Mouse (Mus musculus) liver, embryonic 15.5 days (tissue): ENCODE measurements around the gene Gfm2. TPM values are rescaled to one million over a fixed set of nuclear protein-coding genes. Genes with fewer than 3 reads are reported as not detected.

Experiments used
- ATAC-seq: fragments of 200-750 bp; cut with Nextera tagmentation; 2 replicates; pipeline ENCODE4 v1.8.0; 2017; ENCODE audit warnings: moderate number of reproducible peaks, mild to moderate bottlenecking, moderate library complexity; ENCODE audit not compliant: insufficient read depth
- H3K27ac ChIP-seq: fragments of 300-500 bp; sonication (generic); replicated peaks from 2 replicates; pipeline ENCODE4 v1.5.1; 2015; ENCODE audit warnings: mild to moderate bottlenecking, inconsistent platforms
- H3K27me3 ChIP-seq: fragments of 300-500 bp; sonication (generic); 2 replicates; pipeline ENCODE4 v1.6.1; 2015; ENCODE audit warnings: mild to moderate bottlenecking, inconsistent platforms
- H3K36me3 ChIP-seq: fragments of 300-500 bp; sonication (generic); replicated peaks from 2 replicates; pipeline ENCODE4 v1.6.1; 2015; ENCODE audit warnings: moderate library complexity, mild to moderate bottlenecking, inconsistent platforms
- H3K4me1 ChIP-seq: fragments of 300-500 bp; sonication (generic); replicated peaks from 2 replicates; pipeline ENCODE4 v1.6.1; 2015; ENCODE audit warnings: inconsistent platforms
- H3K4me2 ChIP-seq: fragments of 300-500 bp; sonication (generic); 2 replicates; pipeline ENCODE4 v1.6.1; 2015; ENCODE audit warnings: moderate library complexity, mild to moderate bottlenecking, inconsistent platforms
- H3K4me3 ChIP-seq: fragments of 300-500 bp; sonication (generic); replicated peaks from 2 replicates; pipeline ENCODE4 v1.5.1; 2015; ENCODE audit warnings: mild to moderate bottlenecking, inconsistent platforms
- H3K9ac ChIP-seq: fragments of 300-500 bp; sonication (generic); 2 replicates; pipeline ENCODE4 v1.6.1; 2015; ENCODE audit warnings: moderate library complexity, mild to moderate bottlenecking, inconsistent platforms
- H3K9me3 ChIP-seq: fragments of 300-500 bp; sonication (generic); replicated peaks from 2 replicates; pipeline ENCODE4 v1.6.1; 2016; ENCODE audit warnings: inconsistent platforms
- WGBS: fragments of 180-500 bp; shearing (Covaris S2); methylation state at CpG from one replicate; pipeline ENCODE4 v1.1.7; 2015; ENCODE audit warnings: mixed read lengths; ENCODE audit not compliant: insufficient replicate concordance; 5-methylcytosine and 5-hydroxymethylcytosine counted together
- polyA plus RNA-seq: library from polyadenylated mRNA; unstranded; fragments of >200 nt; fragmentation: Nextera tagmentation; extraction: Ambion mirVana; gene quantifications from 2 replicates; pipeline ENCODE4 v1.2.1, GENCODE M21; 2015

Gene Gfm2
- polyA plus RNA-seq, 1 experiment from 2014 or later: 16.6 TPM

GRCm38 (mm10) chr13:97208112-97208478 is 70.4 kb downstream of the Gfm2 start:
- Histone ChIP-seq H3K9me3 (no peaks in the 10 kb centered on the region), H3K9ac (no peak overlapping the region), H3K27ac (no peak overlapping the region), H3K4me2 (0 out of 2 replicates have a peak overlapping the region, but pooled peaks have one; percentile 20), H3K36me3 (no peaks in the 10 kb centered on the region), H3K27me3 (no peaks in the 10 kb centered on the region), H3K4me1 (peaks cover 19% of the 10 kb centered on the region; the same call in 1 of the 2 replicates), H3K4me3 (no peak overlapping the region)
- no peak for ATAC-seq
- WGBS: 32% methylated on average over 7 of the region's 7 CpGs

GRCm38 (mm10) chr13:97208500-97209010 is 70.8 kb downstream of the Gfm2 start:
- H3K4me1 ChIP-seq: peaks cover 19% of the 10 kb centered on the region; the same call in 1 of the 2 replicates
- H3K4me2 ChIP-seq: no peak overlapping the region
- no peaks in the 10 kb centered on the region for H3K9me3 ChIP-seq
- ATAC-seq: no peak
- H3K4me3 ChIP-seq: no peak overlapping the region
- no peak overlapping the region for H3K9ac ChIP-seq
- H3K27ac ChIP-seq: no peak overlapping the region
- 31% methylated on average over 3 of the region's 3 CpGs for WGBS
- no peaks in the 10 kb centered on the region for H3K36me3 ChIP-seq
- no peaks in the 10 kb centered on the region for H3K27me3 ChIP-seq

- H3K4me3 ChIP-seq: no peak overlapping the region
- no peaks in the 10 kb centered on the region for H3K4me1 ChIP-seq
- no peaks in the 10 kb centered on the region for H3K36me3 ChIP-seq
- no peak overlapping the region for H3K9ac ChIP-seq
- WGBS: 53% methylated on average over 3 of the region's 3 CpGs
- no peaks in the 10 kb centered on the region for H3K9me3 ChIP-seq
- no peak overlapping the region for H3K4me2 ChIP-seq
- H3K27me3 ChIP-seq: no peaks in the 10 kb centered on the region
- no peak overlapping the region for H3K27ac ChIP-seq
- no peak for ATAC-seq
Measured at GRCm38 (mm10) chr13:97214583-97215268, 77.0 kb downstream of the Gfm2 start.

- Histone ChIP-seq H3K4me3 (no peak overlapping the region), H3K27me3 (no peaks in the 10 kb centered on the region), H3K9me3 (no peaks in the 10 kb centered on the region), H3K4me2 (no peak overlapping the region), H3K4me1 (no peaks in the 10 kb centered on the region), H3K9ac (no peak overlapping the region), H3K36me3 (no peaks in the 10 kb centered on the region), H3K27ac (no peak overlapping the region)
- no peak for ATAC-seq
- 71% methylated on average over 4 of the region's 4 CpGs for WGBS
Measured at GRCm38 (mm10) chr13:97215563-97215962, 77.8 kb downstream of the Gfm2 start.

GRCm38 (mm10) chr13:97216196-97216595 is 78.5 kb downstream of the Gfm2 start:
- no peaks in the 10 kb centered on the region for H3K9me3 ChIP-seq
- H3K36me3 ChIP-seq: no peaks in the 10 kb centered on the region
- no peak for ATAC-seq
- no peak overlapping the region for H3K4me3 ChIP-seq
- H3K27me3 ChIP-seq: no peaks in the 10 kb centered on the region
- no peak overlapping the region for H3K27ac ChIP-seq
- H3K9ac ChIP-seq: no peak overlapping the region
- WGBS: 64% methylated on average over 5 of the region's 5 CpGs
- no peak overlapping the region for H3K4me2 ChIP-seq
- H3K4me1 ChIP-seq: no peaks in the 10 kb centered on the region

GRCm38 (mm10) chr13:97220022-97220421 is 82.3 kb downstream of the Gfm2 start:
- no peak overlapping the region for H3K4me3 ChIP-seq
- 71% methylated on average over 3 of the region's 3 CpGs for WGBS
- no peak overlapping the region for H3K9ac ChIP-seq
- H3K4me1 ChIP-seq: peaks cover 2% of the 10 kb centered on the region; the same call in 1 of the 2 replicates
- no peak overlapping the region for H3K4me2 ChIP-seq
- H3K36me3 ChIP-seq: no peaks in the 10 kb centered on the region
- no peak for ATAC-seq
- no peaks in the 10 kb centered on the region for H3K27me3 ChIP-seq
- H3K27ac ChIP-seq: no peak overlapping the region
- H3K9me3 ChIP-seq: no peaks in the 10 kb centered on the region

GRCm38 (mm10) chr13:97223856-97224255 is 86.1 kb downstream of the Gfm2 start:
- peaks cover 5% of the 10 kb centered on the region; the same call in 1 of the 2 replicates for H3K4me1 ChIP-seq
- no peaks in the 10 kb centered on the region for H3K36me3 ChIP-seq
- 62% methylated on average over 8 of the region's 8 CpGs for WGBS
- peak; percentile 19 for ATAC-seq
- no peak overlapping the region for H3K4me2 ChIP-seq
- no peaks in the 10 kb centered on the region for H3K9me3 ChIP-seq
- H3K27me3 ChIP-seq: no peaks in the 10 kb centered on the region
- H3K27ac ChIP-seq: 0 out of 2 replicates have a peak overlapping the region, but pooled peaks have one; percentile 24
- H3K9ac ChIP-seq: no peak overlapping the region
- H3K4me3 ChIP-seq: no peak overlapping the region

GRCm38 (mm10) chr13:97224341-97224982 is 86.7 kb downstream of the Gfm2 start:
- ATAC-seq: peak; percentile 75
- Histone ChIP-seq H3K4me1 (peaks cover 5% of the 10 kb centered on the region; the same call in 1 of the 2 replicates), H3K4me2 (no peak overlapping the region; the same call in 1 of the 2 replicates), H3K27me3 (no peaks in the 10 kb centered on the region), H3K9ac (no peak overlapping the region), H3K27ac (peak overlapping the region; percentile 74), H3K4me3 (no peak overlapping the region), H3K9me3 (no peaks in the 10 kb centered on the region), H3K36me3 (no peaks in the 10 kb centered on the region)
- 49% methylated on average over 10 of the region's 10 CpGs for WGBS

GRCm38 (mm10) chr13:97225130-97225529 is 87.4 kb downstream of the Gfm2 start:
- H3K4me2 ChIP-seq: no peak overlapping the region
- H3K4me3 ChIP-seq: no peak overlapping the region
- H3K9me3 ChIP-seq: no peaks in the 10 kb centered on the region
- H3K9ac ChIP-seq: no peak overlapping the region
- WGBS: 66% methylated on average over 17 of the region's 17 CpGs
- peak overlapping the region; percentile 74; the same call in 1 of the 2 replicates for H3K27ac ChIP-seq
- no peaks in the 10 kb centered on the region for H3K36me3 ChIP-seq
- H3K27me3 ChIP-seq: no peaks in the 10 kb centered on the region
- peaks cover 5% of the 10 kb centered on the region; the same call in 1 of the 2 replicates for H3K4me1 ChIP-seq
- ATAC-seq: no peak

- H3K27ac ChIP-seq: no peak overlapping the region
- H3K4me2 ChIP-seq: no peak overlapping the region
- no peak overlapping the region for H3K9ac ChIP-seq
- ATAC-seq: no peak
- no peak overlapping the region for H3K4me3 ChIP-seq
- no peaks in the 10 kb centered on the region for H3K27me3 ChIP-seq
- H3K9me3 ChIP-seq: no peaks in the 10 kb centered on the region
- 62% methylated on average over 3 of the region's 3 CpGs for WGBS
- peaks cover 5% of the 10 kb centered on the region; the same call in 1 of the 2 replicates for H3K4me1 ChIP-seq
- H3K36me3 ChIP-seq: no peaks in the 10 kb centered on the region
Measured at GRCm38 (mm10) chr13:97227795-97228194, 90.1 kb downstream of the Gfm2 start.

- no peaks in the 10 kb centered on the region for H3K27me3 ChIP-seq
- no peak for ATAC-seq
- H3K9me3 ChIP-seq: no peaks in the 10 kb centered on the region
- peaks cover 5% of the 10 kb centered on the region; the same call in 1 of the 2 replicates for H3K4me1 ChIP-seq
- no peak overlapping the region for H3K9ac ChIP-seq
- H3K36me3 ChIP-seq: no peaks in the 10 kb centered on the region
- H3K4me3 ChIP-seq: no peak overlapping the region
- H3K27ac ChIP-seq: no peak overlapping the region
- no peak overlapping the region for H3K4me2 ChIP-seq
- 50% methylated on average over 3 of the region's 3 CpGs for WGBS
Measured at GRCm38 (mm10) chr13:97230101-97230500, 92.4 kb downstream of the Gfm2 start.
